Mouse (Mus musculus): ENCODE data around the gene Smarcd2.

DNA sequence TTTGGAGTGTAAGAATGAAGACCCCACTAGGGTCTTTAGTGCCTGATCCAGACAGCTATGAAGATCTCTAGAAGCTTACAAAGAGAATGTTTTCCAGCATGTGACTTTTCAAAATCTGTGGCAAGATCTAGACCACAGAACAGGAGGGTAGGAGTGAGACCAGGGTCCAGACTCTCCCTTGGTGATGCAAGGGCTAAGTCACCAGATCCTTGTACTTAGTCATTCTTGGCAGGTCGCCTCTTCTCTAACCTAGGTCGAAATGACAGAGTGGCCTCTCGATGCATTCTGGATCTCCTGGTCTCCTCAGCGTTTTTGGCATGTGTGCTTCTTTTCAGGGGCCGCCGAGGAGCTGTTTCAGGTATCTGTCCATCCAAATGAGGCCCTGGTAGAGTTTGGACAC, 9.7 kb upstream of the Smarcd2 start:
- TF ChIP-seq CTCF (IDR thresholded peaks at IDR 0.05; ENCODE audit: control insufficient read depth, insufficient read depth, low read length) (no peak), POLR2A (IDR thresholded peaks at IDR 0.05; ENCODE audit: borderline replicate concordance, control insufficient read depth, low read depth, low read length) (no peak)

Data from bone marrow, adult 2 months (tissue).